Mouse (Mus musculus): ENCODE results near the gene Idua. TPM values are rescaled to one million over a fixed set of nuclear protein-coding genes. Genes with fewer than 3 reads are reported as not detected.
A peak's percentile ranks its signal among the peaks of the same experiment; 100 is the strongest.

The Idua gene
- total and polyA plus RNA-seq, 3 experiments: 2.3 to 10.6 (median 5.8) TPM

GRCm38 (mm10) chr5:108671757-108672156, 11.6 kb downstream of the Idua start:
- Histone ChIP-seq H3K79me2 (replicated peaks; ENCODE audit: control insufficient read depth, extremely low read depth, insufficient read depth, poor library complexity, severe bottlenecking) (no peaks in the 10 kb centered on the region), H3K4me1 (ENCODE audit: control insufficient read depth in 1 of 2, insufficient read depth in 2 of 2) (peaks cover 2 to 31% of the 10 kb centered on the region in 2 experiments), H3K4me2 (ENCODE audit: insufficient read depth, low read depth, poor library complexity, severe bottlenecking) (no peak overlapping the region), H3K27ac (ENCODE audit: insufficient read depth, low read depth) (no peak overlapping the region), H3K36me3 (replicated peaks in 1 of 2; ENCODE audit: control insufficient read depth in 1 of 2, insufficient read depth in 1 of 2, low read length in 1 of 2) (peaks cover 13 to 44% of the 10 kb centered on the region in 2 experiments), H3K27me3 (replicated peaks) (no peaks in the 10 kb centered on the region), H3K4me3 (replicated peaks in 1 of 3; ENCODE audit: low read depth in 2 of 3, low read length in 2 of 3, poor library complexity in 1 of 3) (no peak overlapping the region), H3K9me3 (replicated peaks; ENCODE audit: low read length) (no peaks in the 10 kb centered on the region), H3K9ac (ENCODE audit: insufficient read depth, low read depth) (no peak overlapping the region)
- TF ChIP-seq CTCF (conservative IDR thresholded peaks at IDR 0.05 in 1 of 2, IDR thresholded peaks at IDR 0.05 in 1 of 2; ENCODE audit: low read depth in 2 of 2, low read length in 2 of 2) (peak in 1 of 2 experiments; percentile 22; a peak in 2 of 4 replicates), PAX5 (IDR thresholded peaks at IDR 0.05; ENCODE audit: low read length) (no peak)
- no peak for DNase-seq (ENCODE audit: extremely low read depth)
- dilution Hi-C loops (cut with MboI; ENCODE audit: extremely low pct_ligation_motif_present, extremely low pct_unique_long_range_greater_than_20kb, low sequenced_read_pairs) (no loop called here), in situ Hi-C loops (cut with MboI; ENCODE audit: low pct_ligation_motif_present, low pct_unique_long_range_greater_than_20kb, low sequenced_read_pairs) (loop anchor here (25.0 kb wide), 1 partner anchor 234 kb away; the partner anchor contains the start of genes Atp5k and Mfsd7a)

- H3K4me1 ChIP-seq (ENCODE audit: control insufficient read depth in 1 of 2, insufficient read depth in 2 of 2): peaks cover 2 to 15% of the 10 kb centered on the region in 2 experiments
- no peak overlapping the region for H3K27ac ChIP-seq (ENCODE audit: insufficient read depth, low read depth)
- no peak overlapping the region for H3K4me2 ChIP-seq (ENCODE audit: insufficient read depth, low read depth, poor library complexity, severe bottlenecking)
These were observed 14.5 kb downstream of the Idua start for GRCm38 (mm10) chr5:108674624-108675023.

GRCm38 (mm10) chr5:108675251-108675816, 15.2 kb downstream of the Idua start, which contains the start of gene Slc26a1:
Gene Slc26a1 (minus strand): TSS chr5:108675569.
- H3K9me3 ChIP-seq (replicated peaks; ENCODE audit: low read length): no peaks in the 10 kb centered on the region
- peaks cover 13 to 58% of the 10 kb centered on the region in 2 experiments for H3K36me3 ChIP-seq (replicated peaks in 1 of 2; ENCODE audit: control insufficient read depth in 1 of 2, insufficient read depth in 1 of 2, low read length in 1 of 2)
- H3K79me2 ChIP-seq (replicated peaks; ENCODE audit: control insufficient read depth, extremely low read depth, insufficient read depth, poor library complexity, severe bottlenecking): no peaks in the 10 kb centered on the region
- TF ChIP-seq ZMIZ1 (IDR thresholded peaks at IDR 0.05; ENCODE audit: low read depth, low read length) (no peak), TCF12 (IDR thresholded peaks at IDR 0.05; ENCODE audit: low read depth, low read length) (no peak), ZC3H11A (IDR thresholded peaks at IDR 0.05; ENCODE audit: low read depth, low read length) (no peak), SIN3A (IDR thresholded peaks at IDR 0.05; ENCODE audit: low read length) (no peak), IRF4 (IDR thresholded peaks at IDR 0.05; ENCODE audit: low read depth, low read length) (no peak), UBTF (IDR thresholded peaks at IDR 0.05; ENCODE audit: low read depth, low read length) (no peak), MAFK (IDR thresholded peaks at IDR 0.05; ENCODE audit: insufficient replicate concordance, low read length) (no peak), ELF1 (IDR thresholded peaks at IDR 0.05; ENCODE audit: low read depth, low read length) (no peak), ETS1 (conservative IDR thresholded peaks at IDR 0.05; ENCODE audit: low read depth, low read length) (no peak), USF2 (conservative IDR thresholded peaks at IDR 0.05; ENCODE audit: low read depth, low read length) (no peak), ZNF384 (IDR thresholded peaks at IDR 0.05; ENCODE audit: low read depth, low read length) (no peak), RCOR1 (conservative IDR thresholded peaks at IDR 0.05; ENCODE audit: low read depth, low read length) (no peak), E2F4 (IDR thresholded peaks at IDR 0.05; ENCODE audit: insufficient replicate concordance, low read depth, low read length) (no peak)
- no peak within 1 kb of the TSS for H3K4me3 ChIP-seq (replicated peaks in 1 of 3; ENCODE audit: low read depth in 2 of 3, low read length in 2 of 3, poor library complexity in 1 of 3)
- H3K4me1 ChIP-seq (ENCODE audit: control insufficient read depth in 1 of 2, insufficient read depth in 2 of 2): peaks cover 0 to 8% of the 10 kb centered on the region in 2 experiments; a peak in 2 of 4 replicates
- no peak within 1 kb of the TSS for H3K9ac ChIP-seq (ENCODE audit: insufficient read depth, low read depth)
- no peak within 1 kb of the TSS for H3K4me2 ChIP-seq (ENCODE audit: insufficient read depth, low read depth, poor library complexity, severe bottlenecking)
- no peaks in the 10 kb centered on the region for H3K27me3 ChIP-seq (replicated peaks)
- no peak for DNase-seq (ENCODE audit: extremely low read depth)
- in situ Hi-C loops (cut with MboI; ENCODE audit: low pct_ligation_motif_present, low pct_unique_long_range_greater_than_20kb, low sequenced_read_pairs) (no loop called here), dilution Hi-C loops (cut with MboI; ENCODE audit: extremely low pct_ligation_motif_present, extremely low pct_unique_long_range_greater_than_20kb, low sequenced_read_pairs) (no loop called here)
- H3K27ac ChIP-seq (ENCODE audit: insufficient read depth, low read depth): no peak within 1 kb of the TSS

More at GRCm38 (mm10) chr5:108674624-108675023, 14.5 kb downstream of the Idua start:
- TF ChIP-seq RCOR1 (conservative IDR thresholded peaks at IDR 0.05; ENCODE audit: low read depth, low read length): no peak
- TF ChIP-seq BHLHE40 (IDR thresholded peaks at IDR 0.05; ENCODE audit: low read depth, low read length): no peak
- no peak for TF ChIP-seq ELF1 (IDR thresholded peaks at IDR 0.05; ENCODE audit: low read depth, low read length)
- no peak for TF ChIP-seq ZMIZ1 (IDR thresholded peaks at IDR 0.05; ENCODE audit: low read depth, low read length)
- no peak for TF ChIP-seq MEF2A (IDR thresholded peaks at IDR 0.05; ENCODE audit: borderline replicate concordance, low read depth, low read length)
- TF ChIP-seq CTCF (conservative IDR thresholded peaks at IDR 0.05 in 1 of 2, IDR thresholded peaks at IDR 0.05 in 1 of 2; ENCODE audit: low read depth in 2 of 2, low read length in 2 of 2): no peak
- no peak for TF ChIP-seq USF1 (IDR thresholded peaks at IDR 0.05; ENCODE audit: low read depth, low read length)
- TF ChIP-seq PAX5 (IDR thresholded peaks at IDR 0.05; ENCODE audit: low read length): no peak
- no peak for TF ChIP-seq UBTF (IDR thresholded peaks at IDR 0.05; ENCODE audit: low read depth, low read length)
- TF ChIP-seq KAT2A (IDR thresholded peaks at IDR 0.05; ENCODE audit: insufficient replicate concordance, low read length): no peak
- TF ChIP-seq SIN3A (IDR thresholded peaks at IDR 0.05; ENCODE audit: low read length): no peak
- TF ChIP-seq JUND (conservative IDR thresholded peaks at IDR 0.05; ENCODE audit: low read depth, low read length): no peak
- no peak for TF ChIP-seq CHD2 (IDR thresholded peaks at IDR 0.05; ENCODE audit: low read length)
- TF ChIP-seq POLR2AphosphoS2 (IDR thresholded peaks at IDR 0.05; ENCODE audit: low read depth, low read length): no peak
- no peak for TF ChIP-seq HCFC1 (IDR thresholded peaks at IDR 0.05; ENCODE audit: low read depth, low read length)
- no peak for TF ChIP-seq POLR2A (IDR thresholded peaks at IDR 0.05; ENCODE audit: low read depth, low read length)
- no peaks in the 10 kb centered on the region for H3K27me3 ChIP-seq (replicated peaks)
- H3K4me3 ChIP-seq (replicated peaks in 1 of 3; ENCODE audit: low read depth in 2 of 3, low read length in 2 of 3, poor library complexity in 1 of 3): no peak overlapping the region
- dilution Hi-C loops (cut with MboI; ENCODE audit: extremely low pct_ligation_motif_present, extremely low pct_unique_long_range_greater_than_20kb, low sequenced_read_pairs) (no loop called here), in situ Hi-C loops (cut with MboI; ENCODE audit: low pct_ligation_motif_present, low pct_unique_long_range_greater_than_20kb, low sequenced_read_pairs) (loop anchor here (25.0 kb wide), 1 partner anchor 237 kb away; the partner anchor contains the start of genes Atp5k and Mfsd7a)
- no peak overlapping the region for H3K9ac ChIP-seq (ENCODE audit: insufficient read depth, low read depth)
- H3K79me2 ChIP-seq (replicated peaks; ENCODE audit: control insufficient read depth, extremely low read depth, insufficient read depth, poor library complexity, severe bottlenecking): no peaks in the 10 kb centered on the region
- no peak for DNase-seq (ENCODE audit: extremely low read depth)
- no peaks in the 10 kb centered on the region for H3K9me3 ChIP-seq (replicated peaks; ENCODE audit: low read length)
- peaks cover 13 to 54% of the 10 kb centered on the region in 2 experiments for H3K36me3 ChIP-seq (replicated peaks in 1 of 2; ENCODE audit: control insufficient read depth in 1 of 2, insufficient read depth in 1 of 2, low read length in 1 of 2)
